Mouse (Mus musculus) midbrain, embryonic 14.5 days (tissue): Measurements from ENCODE around the gene Aox1. TPM values are rescaled to one million over a fixed set of nuclear protein-coding genes. Genes with fewer than 3 reads are reported as not detected.

Experiments
- ATAC-seq: fragments of 200-750 bp; cut with Nextera tagmentation; 2 replicates; pipeline ENCODE4 v1.8.0; 2017; ENCODE audit warnings: moderate number of reproducible peaks, moderate library complexity; ENCODE audit not compliant: low FRiP score, low TSS enrichment
- DNase-seq: peaks from one replicate; pipeline ENCODE4 v3.0.0-alpha.2; 2015
- H3K27ac ChIP-seq: fragments of 300-500 bp; sonication (generic); replicated peaks from 2 replicates; pipeline ENCODE4 v1.5.1; 2014; ENCODE audit warnings: mild to moderate bottlenecking, low read depth, low read length, moderate library complexity
- H3K27me3 ChIP-seq: fragments of 300-500 bp; sonication (generic); 2 replicates; pipeline ENCODE4 v1.6.1; 2014; ENCODE audit warnings: low read length, control low read depth, mixed read lengths; ENCODE audit not compliant: control insufficient read depth, insufficient read depth
- H3K36me3 ChIP-seq: fragments of 300-500 bp; sonication (generic); 2 replicates; pipeline ENCODE4 v1.6.1; 2014; ENCODE audit warnings: low read length, control low read depth; ENCODE audit not compliant: control insufficient read depth, insufficient read depth
- H3K4me1 ChIP-seq: fragments of 300-500 bp; sonication (generic); 2 replicates; pipeline ENCODE4 v1.6.1; 2014; ENCODE audit warnings: mild to moderate bottlenecking, antibody characterized with exemption, low read length, control low read depth; ENCODE audit not compliant: control insufficient read depth, insufficient read depth
- H3K4me2 ChIP-seq: fragments of 300-500 bp; sonication (generic); 2 replicates; pipeline ENCODE4 v1.6.1; 2014; ENCODE audit warnings: mild to moderate bottlenecking, low read length, moderate library complexity
- H3K4me3 ChIP-seq: fragments of 300-500 bp; sonication (generic); replicated peaks from 2 replicates; pipeline ENCODE4 v1.5.1; 2014; ENCODE audit warnings: low read depth, low read length
- H3K9ac ChIP-seq: fragments of 300-500 bp; sonication (generic); replicated peaks from 2 replicates; pipeline ENCODE4 v1.6.1; 2014; ENCODE audit warnings: mild to moderate bottlenecking, low read length, moderate library complexity
- H3K9me3 ChIP-seq: fragments of 300-500 bp; sonication (generic); 2 replicates; pipeline ENCODE4 v1.6.1; 2016; ENCODE audit warnings: low read length, control low read depth, mixed read lengths; ENCODE audit not compliant: control insufficient read depth
- WGBS: fragments of 180-500 bp; shearing (Covaris S2); extraction: QIAGEN DNeasy Blood & Tissue Kit; methylation state at CpG from one replicate; pipeline ENCODE4 v1.1.7; 2014; 5-methylcytosine and 5-hydroxymethylcytosine counted together
- polyA plus RNA-seq: library from polyadenylated mRNA; unstranded; fragments of >200 nt; fragmentation: Nextera tagmentation; extraction: Ambion mirVana; gene quantifications from 2 replicates; pipeline ENCODE4 v1.2.1, GENCODE M21; 2014

The Aox1 gene
- polyA plus RNA-seq, 1 experiment from 2014 or later, result 0.14 TPM

DNA sequence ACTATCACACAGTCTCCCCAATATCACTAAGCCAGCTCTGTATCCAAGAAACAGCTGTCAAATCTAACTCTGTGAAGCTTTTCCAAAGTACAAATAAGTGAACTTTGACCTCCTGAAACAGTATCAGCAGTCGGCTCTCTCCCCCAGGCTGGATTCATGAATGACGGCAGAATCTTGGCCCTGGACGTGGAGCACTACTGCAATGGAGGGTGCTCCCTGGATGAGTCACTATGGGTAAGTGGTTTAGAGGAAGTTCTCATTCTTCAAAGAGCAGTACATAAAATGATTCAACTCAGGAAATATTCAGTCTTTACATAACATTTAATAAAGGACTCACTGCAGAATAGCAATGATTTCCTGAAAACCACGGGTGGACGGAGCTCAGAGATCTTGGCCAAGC is 51.6 kb downstream of the Aox1 start:
- Histone ChIP-seq H3K36me3 (no peaks in the 10 kb centered on the region), H3K27ac (no peak overlapping the region), H3K4me1 (no peaks in the 10 kb centered on the region), H3K9me3 (no peaks in the 10 kb centered on the region), H3K4me2 (no peak overlapping the region), H3K27me3 (no peaks in the 10 kb centered on the region), H3K4me3 (no peak overlapping the region), H3K9ac (no peak overlapping the region)
- no peak for ATAC-seq
- DNase-seq, result no peak
- WGBS, result 89% methylated on average over 5 of the region's 5 CpGs

DNA sequence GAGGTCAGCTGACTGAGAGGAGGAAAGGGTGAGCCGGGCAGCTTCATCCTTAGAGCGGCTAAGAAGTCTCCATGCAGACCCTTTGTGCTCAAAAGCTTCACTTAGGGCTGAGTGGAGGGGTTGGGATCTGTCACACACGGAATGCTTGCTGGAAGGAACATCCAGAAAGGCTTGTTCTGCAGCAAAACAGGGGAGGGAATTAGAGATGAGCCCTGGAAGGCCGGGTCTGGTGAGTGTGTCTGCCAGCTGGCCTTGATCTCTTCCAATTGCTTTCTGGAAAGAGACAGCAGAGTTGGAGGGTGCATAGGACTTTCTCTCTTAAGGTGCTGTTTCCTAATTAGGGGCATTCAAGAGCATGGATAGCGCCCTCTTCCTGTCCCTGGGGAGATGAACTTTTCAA is 59.6 kb downstream of the Aox1 start:
- Histone ChIP-seq H3K4me2 (no peak overlapping the region), H3K9me3 (no peaks in the 10 kb centered on the region), H3K4me3 (no peak overlapping the region), H3K36me3 (no peaks in the 10 kb centered on the region), H3K27ac (no peak overlapping the region), H3K9ac (no peak overlapping the region), H3K27me3 (no peaks in the 10 kb centered on the region), H3K4me1 (no peaks in the 10 kb centered on the region)
- no peak for DNase-seq
- WGBS, result 63% methylated on average over 5 of the region's 5 CpGs
- ATAC-seq, result no peak

DNA sequence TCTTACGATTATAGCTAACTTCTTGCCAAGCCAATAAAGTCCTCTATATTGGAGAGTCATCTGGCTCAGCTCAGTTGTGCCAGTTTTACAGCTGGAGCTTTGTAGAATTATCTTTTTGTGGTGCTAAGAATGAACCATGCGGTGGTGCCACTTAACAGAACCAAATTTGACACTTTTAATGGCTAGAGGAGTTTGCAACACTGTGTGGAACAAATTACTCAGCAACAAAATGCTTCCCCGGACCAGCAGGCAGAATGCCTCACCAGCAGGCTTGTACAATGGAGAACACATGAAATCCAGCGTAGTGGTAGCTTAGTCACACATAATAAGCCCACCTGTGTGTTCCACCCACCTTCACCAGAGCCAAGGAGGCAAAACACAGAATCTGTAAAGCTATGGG is 60.5 kb downstream of the Aox1 start:
- H3K9ac ChIP-seq, result no peak overlapping the region
- H3K4me1 ChIP-seq, result no peaks in the 10 kb centered on the region
- H3K27me3 ChIP-seq, result no peaks in the 10 kb centered on the region
- H3K4me2 ChIP-seq, result no peak overlapping the region
- H3K9me3 ChIP-seq, result no peaks in the 10 kb centered on the region
- no peak for DNase-seq
- no peaks in the 10 kb centered on the region for H3K36me3 ChIP-seq
- no peak overlapping the region for H3K27ac ChIP-seq
- ATAC-seq, result no peak
- no peak overlapping the region for H3K4me3 ChIP-seq
- 92% methylated on average over 4 of the region's 4 CpGs for WGBS

DNA sequence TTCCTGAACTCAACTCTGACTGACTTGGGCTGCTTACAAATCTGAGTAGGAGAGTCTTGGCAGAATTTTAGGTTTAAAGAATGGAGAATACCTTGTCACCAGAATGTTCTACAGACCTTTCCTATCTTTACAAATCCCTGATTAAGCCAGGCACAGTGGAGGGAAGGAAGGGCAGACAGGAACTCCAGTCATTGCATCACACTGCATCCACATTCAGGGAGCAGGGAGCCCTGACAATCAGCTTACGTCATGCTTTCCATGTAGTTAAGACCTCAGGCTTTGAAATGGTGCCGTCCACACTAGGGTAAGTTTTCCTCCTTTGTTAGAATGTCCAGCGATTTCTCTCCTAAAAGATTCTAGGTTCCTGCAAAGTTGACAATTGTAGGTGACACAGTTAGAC is 61.5 kb downstream of the Aox1 start:
- ATAC-seq (no peak), DNase-seq (no peak)
- no peak overlapping the region for H3K9ac ChIP-seq
- H3K4me1 ChIP-seq, result no peaks in the 10 kb centered on the region
- H3K4me2 ChIP-seq, result no peak overlapping the region
- no peak overlapping the region for H3K27ac ChIP-seq
- H3K4me3 ChIP-seq, result no peak overlapping the region
- no peaks in the 10 kb centered on the region for H3K36me3 ChIP-seq
- H3K27me3 ChIP-seq, result no peaks in the 10 kb centered on the region
- WGBS, result 70% methylated on average over 3 of the region's 3 CpGs
- H3K9me3 ChIP-seq, result no peaks in the 10 kb centered on the region

DNA sequence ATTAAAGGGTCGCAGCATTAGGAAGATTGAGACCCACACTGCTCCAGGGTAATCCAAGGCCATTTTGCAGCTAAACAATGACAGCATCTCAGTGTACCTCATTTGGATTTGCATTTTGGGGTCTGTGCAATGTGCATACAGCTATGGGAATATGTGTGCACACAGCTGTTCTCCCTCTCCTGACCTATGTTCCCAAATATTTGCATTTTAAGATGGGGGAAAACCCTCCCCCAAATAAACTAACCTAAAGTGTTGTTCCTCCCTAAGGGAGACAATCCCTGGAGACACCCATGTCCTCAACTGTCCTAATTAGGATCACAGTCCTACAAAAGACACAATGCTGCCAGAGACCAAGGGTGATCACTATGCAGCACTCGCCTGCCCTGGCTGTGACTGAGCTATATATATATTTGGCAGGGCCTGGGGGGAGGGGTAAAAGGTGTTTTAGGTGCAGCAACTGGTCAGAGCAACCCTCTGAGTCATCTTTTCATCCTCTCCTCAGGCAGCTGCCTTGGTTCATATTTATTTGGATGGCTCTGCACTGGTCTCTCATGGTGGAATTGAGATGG is 62.3 kb downstream of the Aox1 start:
- ATAC-seq, result no peak
- Histone ChIP-seq H3K4me2 (no peak overlapping the region), H3K27me3 (no peaks in the 10 kb centered on the region), H3K27ac (no peak overlapping the region), H3K4me1 (no peaks in the 10 kb centered on the region), H3K36me3 (no peaks in the 10 kb centered on the region), H3K4me3 (no peak overlapping the region), H3K9ac (no peak overlapping the region), H3K9me3 (no peaks in the 10 kb centered on the region)
- WGBS, result 82% methylated on average over 2 of the region's 2 CpGs
- no peak for DNase-seq

DNA sequence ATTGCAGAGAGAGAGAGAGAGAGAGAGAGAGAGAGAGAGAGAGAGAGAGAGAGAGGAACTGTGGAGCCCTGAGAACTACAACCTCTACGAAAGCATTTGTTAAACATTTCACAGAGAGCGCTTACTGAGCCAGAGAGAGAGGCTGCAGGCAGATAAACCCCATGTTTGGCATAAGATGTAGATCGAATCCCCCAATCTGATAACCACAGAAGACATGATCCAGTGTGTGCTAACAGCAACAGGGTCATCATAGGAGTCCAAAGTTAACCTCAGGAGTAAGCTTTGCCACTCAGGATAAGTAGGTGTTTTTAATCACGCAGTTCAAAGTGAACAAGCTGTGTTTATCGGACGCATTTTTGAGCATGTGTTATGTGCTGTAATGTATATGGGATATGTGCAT is 67.6 kb downstream of the Aox1 start:
- no peaks in the 10 kb centered on the region for H3K27me3 ChIP-seq

DNA sequence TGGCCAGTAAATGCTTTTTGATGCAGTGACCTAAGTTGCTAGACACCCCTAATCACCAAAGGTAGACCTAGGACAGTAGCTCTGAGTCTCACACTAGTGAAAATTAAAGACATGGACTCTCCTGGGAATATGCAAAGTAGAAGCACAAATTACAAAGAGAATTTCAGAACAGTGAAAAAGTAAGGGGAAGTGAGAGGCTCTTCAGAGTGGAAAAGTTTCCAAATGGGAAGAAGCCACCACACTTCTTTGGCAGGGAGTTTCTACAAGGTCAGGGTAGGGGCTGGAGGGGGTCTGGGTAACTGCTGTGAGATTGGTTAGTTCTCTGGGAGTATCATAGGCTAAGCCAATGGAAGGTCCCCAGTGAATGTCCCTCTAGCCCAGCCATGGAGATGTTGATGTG is 69.4 kb downstream of the Aox1 start:
- no peaks in the 10 kb centered on the region for H3K9me3 ChIP-seq
- no peak overlapping the region for H3K4me3 ChIP-seq
- DNase-seq (no peak), ATAC-seq (no peak)
- H3K27me3 ChIP-seq, result no peaks in the 10 kb centered on the region
- no peak overlapping the region for H3K27ac ChIP-seq
- H3K9ac ChIP-seq, result no peak overlapping the region
- no peaks in the 10 kb centered on the region for H3K36me3 ChIP-seq
- no peak overlapping the region for H3K4me2 ChIP-seq
- H3K4me1 ChIP-seq, result no peaks in the 10 kb centered on the region

More for the DNA sequence above, 67.6 kb downstream of the Aox1 start:
- Histone ChIP-seq H3K9ac (no peak overlapping the region), H3K4me3 (no peak overlapping the region), H3K36me3 (no peaks in the 10 kb centered on the region), H3K4me1 (no peaks in the 10 kb centered on the region), H3K9me3 (no peaks in the 10 kb centered on the region), H3K27ac (no peak overlapping the region), H3K4me2 (no peak overlapping the region)
- ATAC-seq, result no peak
- DNase-seq, result no peak
- 92% methylated on average over 6 of the region's 6 CpGs for WGBS

DNA sequence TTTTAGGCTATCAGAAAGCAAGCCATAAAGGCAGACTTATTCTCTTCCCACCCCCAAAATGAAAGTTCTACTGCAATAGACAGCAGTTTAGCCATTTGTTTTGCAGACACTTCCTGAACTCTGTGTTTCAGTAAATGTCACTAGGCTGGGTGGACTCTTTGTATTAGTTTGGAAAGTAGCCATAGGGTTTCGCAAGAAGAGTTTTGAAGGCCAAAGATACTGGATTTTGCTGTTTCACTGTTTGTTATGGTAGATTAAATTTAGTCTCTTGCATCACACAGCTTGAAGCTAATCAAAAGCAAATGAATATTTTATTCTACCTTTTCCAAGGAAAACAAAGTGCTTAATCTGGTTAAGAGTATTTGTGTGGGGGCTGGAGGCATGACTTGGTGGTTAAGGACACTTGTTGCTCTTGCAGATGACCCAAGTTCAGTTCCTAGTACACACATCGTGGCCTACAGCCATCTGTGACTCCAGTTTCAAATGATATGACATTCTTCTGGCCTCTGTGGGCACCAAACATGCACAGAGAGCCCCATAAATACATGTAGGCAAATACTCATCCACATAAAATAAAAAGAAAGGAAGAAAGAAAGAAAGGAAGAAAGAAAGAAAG is 71.9 kb downstream of the Aox1 start:
- H3K9ac ChIP-seq, result no peak overlapping the region
- no peaks in the 10 kb centered on the region for H3K4me1 ChIP-seq
- DNase-seq (no peak), ATAC-seq (no peak)
- no peaks in the 10 kb centered on the region for H3K36me3 ChIP-seq
- H3K9me3 ChIP-seq, result no peaks in the 10 kb centered on the region
- H3K4me3 ChIP-seq, result no peak overlapping the region
- H3K27me3 ChIP-seq, result no peaks in the 10 kb centered on the region
- WGBS, result 79% methylated on average over 2 of the region's 2 CpGs
- H3K27ac ChIP-seq, result no peak overlapping the region
- H3K4me2 ChIP-seq, result no peak overlapping the region

DNA sequence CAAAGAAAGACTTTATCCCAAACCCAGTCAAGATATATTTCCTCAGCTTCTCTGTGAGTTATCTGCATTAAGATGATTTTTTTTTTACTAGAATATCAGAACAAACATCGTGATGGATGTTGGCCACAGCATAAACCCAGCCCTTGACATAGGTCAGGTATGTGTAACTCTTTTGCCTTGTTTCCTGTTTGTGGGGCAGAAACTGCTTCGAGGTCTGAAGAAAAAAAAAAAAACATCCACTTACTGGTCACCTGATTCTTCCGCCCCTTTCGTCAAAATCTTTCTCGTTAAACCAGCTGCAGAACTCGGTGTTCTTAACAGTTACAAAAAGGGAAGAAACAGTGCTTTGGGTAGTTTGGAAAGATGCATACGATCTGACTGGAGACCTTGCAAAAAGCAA is 72.8 kb downstream of the Aox1 start:
- H3K27ac ChIP-seq, result no peak overlapping the region
- H3K9ac ChIP-seq, result no peak overlapping the region
- no peak for DNase-seq
- no peaks in the 10 kb centered on the region for H3K9me3 ChIP-seq
- H3K27me3 ChIP-seq, result no peaks in the 10 kb centered on the region
- no peak overlapping the region for H3K4me2 ChIP-seq
- WGBS, result 90% methylated on average over 7 of the region's 7 CpGs
- H3K36me3 ChIP-seq, result no peaks in the 10 kb centered on the region
- H3K4me1 ChIP-seq, result no peaks in the 10 kb centered on the region
- ATAC-seq, result no peak
- H3K4me3 ChIP-seq, result no peak overlapping the region
